Mouse (Mus musculus): ENCODE results near the gene Jazf1. TPM values are rescaled to one million over a fixed set of nuclear protein-coding genes. Genes with fewer than 3 reads are reported as not detected.

Gene Jazf1
- total RNA-seq, 2 experiments from 2014 or later = 87.2 to 91.2 TPM

GRCm38 (mm10) chr6:52961660-52962490 lies 106.6 kb downstream of the Jazf1 start:
- no peak for DNase-seq
- intact Hi-C loops (cut with DNase I) = no loop called here

GRCm38 (mm10) chr6:52957730-52958129 lies 110.7 kb downstream of the Jazf1 start:
- intact Hi-C loops (cut with DNase I) = no loop called here
- DNase-seq = peak; percentile 79

- DNase-seq = no peak
- intact Hi-C loops (cut with DNase I) = no loop called here
Measured at GRCm38 (mm10) chr6:52956131-52956530, 112.3 kb downstream of the Jazf1 start.

- no peak for DNase-seq
- intact Hi-C loops (cut with DNase I) = no loop called here
Measured at GRCm38 (mm10) chr6:52955304-52955703, 113.1 kb downstream of the Jazf1 start.

- intact Hi-C loops (cut with DNase I) = no loop called here
Measured at GRCm38 (mm10) chr6:52954861-52955260, 113.6 kb downstream of the Jazf1 start.

GRCm38 (mm10) chr6:52954441-52954840 lies 114.0 kb downstream of the Jazf1 start:
- intact Hi-C loops (cut with DNase I) = no loop called here
- peak; percentile 55 for DNase-seq

More at GRCm38 (mm10) chr6:52954861-52955260, 113.6 kb downstream of the Jazf1 start:
- DNase-seq = no peak

- intact Hi-C loops (cut with DNase I) = no loop called here
- no peak for DNase-seq
Measured at GRCm38 (mm10) chr6:52952526-52952900, 115.9 kb downstream of the Jazf1 start.

GRCm38 (mm10) chr6:52951871-52952525 lies 116.4 kb downstream of the Jazf1 start:
- DNase-seq = peak; percentile 49
- intact Hi-C loops (cut with DNase I) = no loop called here

GRCm38 (mm10) chr6:52950371-52950770 lies 118.1 kb downstream of the Jazf1 start:
- DNase-seq = no peak
- intact Hi-C loops (cut with DNase I) = no loop called here

GRCm38 (mm10) chr6:52942534-52942933 lies 125.9 kb downstream of the Jazf1 start:
- intact Hi-C loops (cut with DNase I) = no loop called here
- DNase-seq = no peak

GRCm38 (mm10) chr6:52942101-52942500 lies 126.3 kb downstream of the Jazf1 start:
- intact Hi-C loops (cut with DNase I) = no loop called here
- no peak for DNase-seq

GRCm38 (mm10) chr6:52937916-52938315 lies 130.5 kb downstream of the Jazf1 start:
- intact Hi-C loops (cut with DNase I) = no loop called here
- DNase-seq = no peak

GRCm38 (mm10) chr6:52936995-52937394 lies 131.4 kb downstream of the Jazf1 start:
- DNase-seq = peak; percentile 80
- intact Hi-C loops (cut with DNase I) = no loop called here

GRCm38 (mm10) chr6:52934021-52934420 lies 134.4 kb downstream of the Jazf1 start:
- no peak for DNase-seq
- intact Hi-C loops (cut with DNase I) = no loop called here

GRCm38 (mm10) chr6:52932603-52933178 lies 135.7 kb downstream of the Jazf1 start:
- intact Hi-C loops (cut with DNase I) = no loop called here
- no peak for DNase-seq

- intact Hi-C loops (cut with DNase I) = no loop called here
- DNase-seq = no peak
Measured at GRCm38 (mm10) chr6:52929358-52929757, 139.1 kb downstream of the Jazf1 start.

GRCm38 (mm10) chr6:52926947-52927346 lies 141.5 kb downstream of the Jazf1 start:
- DNase-seq = peak; percentile 29
- intact Hi-C loops (cut with DNase I) = no loop called here

GRCm38 (mm10) chr6:52925458-52926042 lies 142.9 kb downstream of the Jazf1 start:
- intact Hi-C loops (cut with DNase I) = no loop called here

GRCm38 (mm10) chr6:52921248-52921647 lies 147.2 kb downstream of the Jazf1 start:
- DNase-seq = no peak
- intact Hi-C loops (cut with DNase I) = no loop called here

More at GRCm38 (mm10) chr6:52925458-52926042, 142.9 kb downstream of the Jazf1 start:
- no peak for DNase-seq

GRCm38 (mm10) chr6:52920719-52921118 lies 147.7 kb downstream of the Jazf1 start:
- intact Hi-C loops (cut with DNase I) = no loop called here
- DNase-seq = no peak

- intact Hi-C loops (cut with DNase I) = loop anchor here (10.0 kb wide), 2 partner anchors 145 to 645 kb away; no protein-coding TSS in a partner anchor
- no peak for DNase-seq
Measured at GRCm38 (mm10) chr6:52919442-52919841, 149.0 kb downstream of the Jazf1 start.
